Mouse (Mus musculus) megakaryocyte, embryonic 14.5 days (primary cell): ENCODE data around the gene Slc5a10.

ENCODE experiments used
- FLI1 ChIP-seq: IDR thresholded peaks from 2 replicates; pipeline ENCODE4 v1.6.1; 2012; ENCODE audit warnings: low read length, inconsistent platforms, mixed read lengths
- GATA1 ChIP-seq: IDR thresholded peaks from 3 replicates; pipeline ENCODE4 v1.6.1; 2012; ENCODE audit warnings: mixed read lengths, low read length, inconsistent platforms, borderline replicate concordance

GRCm38 (mm10) chr11:61642106-61642505 lies 78.5 kb downstream of the Slc5a10 start:
- TF ChIP-seq GATA1 = no peak
- TF ChIP-seq FLI1 = no peak
